Mouse (Mus musculus): ENCODE data around the gene Abcg2.
"Not testable (repeated sequence)": the region's sequence is repeated elsewhere in the genome, so short reads cannot be mapped to it uniquely, and the experiment has no call there.

The Abcg2 gene

DNA sequence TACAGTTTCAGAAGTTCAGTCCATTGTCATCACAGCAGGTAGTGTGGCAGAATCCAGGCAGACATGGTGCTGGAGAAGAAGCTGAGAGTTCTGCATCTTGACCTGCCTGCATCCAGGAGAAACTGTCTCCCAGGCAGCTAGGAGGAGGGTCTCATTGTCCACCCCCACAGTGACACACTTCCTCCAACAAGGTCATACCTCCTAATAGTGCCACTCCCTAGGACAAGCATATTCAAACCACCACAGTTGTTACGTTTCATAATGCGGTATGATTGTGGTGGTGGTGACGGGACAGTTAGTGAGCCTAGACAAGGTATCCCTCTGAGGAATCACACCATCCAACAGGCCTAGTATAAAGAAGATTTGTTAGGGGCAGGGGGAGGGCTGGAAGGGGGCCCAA lies at the start of gene Abcg2:
Abcg2 (plus strand) TSS at position 301 of the 400 bp plus-strand sequence.
- not testable (repeated sequence) for DNase-seq (ENCODE audit: low read depth, low spot score)

GRCm38 (mm10) chr6:58540263-58540662 lies 44.1 kb upstream of the Abcg2 start:
- DNase-seq (ENCODE audit: low read depth, low spot score), result not testable (repeated sequence)

GRCm38 (mm10) chr6:58542852-58543251 lies 41.5 kb upstream of the Abcg2 start:
- DNase-seq (ENCODE audit: low read depth, low spot score), result not testable (repeated sequence)

- not testable (repeated sequence) for DNase-seq (ENCODE audit: low read depth, low spot score)
Measured at GRCm38 (mm10) chr6:58544971-58545370, 39.4 kb upstream of the Abcg2 start.

DNA sequence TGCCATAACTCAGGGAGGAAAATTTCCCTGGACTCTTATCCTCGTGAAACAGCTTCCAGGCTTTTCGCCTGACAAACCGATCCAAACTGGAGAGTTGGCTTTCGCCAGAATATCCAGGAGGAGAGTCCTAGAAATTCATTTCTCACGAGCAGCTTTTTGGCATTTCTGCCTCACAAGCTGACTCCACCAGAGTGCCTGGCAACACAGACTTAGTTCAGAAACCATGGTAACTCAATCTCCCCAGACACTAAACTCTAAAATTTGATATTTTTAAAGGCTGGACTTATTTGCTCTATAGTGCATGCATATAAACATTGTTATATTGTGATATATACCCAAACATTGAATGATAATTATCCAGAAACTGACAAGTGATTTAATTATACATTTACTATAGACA lies 38.3 kb upstream of the Abcg2 start:
- DNase-seq (ENCODE audit: low read depth, low spot score), result not testable (repeated sequence)

DNA sequence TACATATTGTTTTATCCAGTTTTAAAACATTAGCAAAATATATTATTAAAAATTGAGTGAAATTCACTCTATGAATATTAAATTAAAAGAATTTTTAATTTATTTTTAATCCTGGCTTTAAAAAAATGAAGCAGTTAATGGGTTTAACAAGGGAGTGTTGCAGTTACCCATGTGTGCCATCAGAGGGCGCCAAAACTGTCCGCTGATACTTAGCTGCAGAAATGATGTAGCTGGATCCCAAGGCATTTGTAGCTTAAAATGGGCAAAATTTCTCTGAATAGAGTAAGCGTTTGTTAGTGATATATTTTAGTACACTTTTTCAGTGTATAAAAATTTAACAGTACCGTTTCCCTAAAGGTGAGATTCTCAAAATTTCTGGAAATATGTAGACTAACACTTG lies 37.5 kb upstream of the Abcg2 start:
- peak; percentile 74 for DNase-seq (ENCODE audit: low read depth, low spot score)

GRCm38 (mm10) chr6:58553812-58554211 lies 30.5 kb upstream of the Abcg2 start:
- not testable (repeated sequence) for DNase-seq (ENCODE audit: low read depth, low spot score)

GRCm38 (mm10) chr6:58593987-58594844 lies 9.9 kb downstream of the Abcg2 start:
- DNase-seq (ENCODE audit: low read depth, low spot score), result not testable (repeated sequence)

DNA sequence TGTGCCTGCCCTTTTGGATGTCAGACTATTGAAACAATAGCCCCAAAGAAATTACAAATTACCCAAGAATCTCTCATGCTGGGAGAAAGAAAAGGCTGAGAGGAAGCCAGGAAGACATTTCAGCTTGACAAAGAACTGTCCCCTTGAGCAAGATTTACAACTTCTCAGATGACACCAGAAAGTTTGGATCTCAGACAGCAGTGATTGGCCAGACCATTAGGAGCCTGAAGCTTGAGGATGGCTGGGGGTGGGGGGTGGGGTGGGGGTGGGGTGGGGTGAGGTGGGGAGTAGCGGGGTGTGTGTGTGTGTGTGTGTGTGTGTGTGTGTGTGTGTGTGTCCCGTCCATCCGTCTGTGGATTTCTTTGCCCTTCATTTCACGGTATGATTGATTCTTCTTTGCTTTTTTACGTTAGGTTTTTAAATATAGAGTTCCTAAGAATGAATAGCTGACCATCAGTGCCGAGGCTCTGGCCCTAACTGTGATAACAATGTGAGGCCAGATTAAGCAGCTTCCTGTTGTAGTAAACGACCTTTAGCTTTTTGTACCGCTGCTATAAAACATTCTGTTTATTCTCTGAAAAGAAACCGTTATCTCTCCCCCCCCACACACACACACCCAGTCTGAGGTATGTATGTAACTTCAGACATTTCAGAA lies 11.4 kb downstream of the Abcg2 start:
- not testable (repeated sequence) for DNase-seq (ENCODE audit: low read depth, low spot score)

DNA sequence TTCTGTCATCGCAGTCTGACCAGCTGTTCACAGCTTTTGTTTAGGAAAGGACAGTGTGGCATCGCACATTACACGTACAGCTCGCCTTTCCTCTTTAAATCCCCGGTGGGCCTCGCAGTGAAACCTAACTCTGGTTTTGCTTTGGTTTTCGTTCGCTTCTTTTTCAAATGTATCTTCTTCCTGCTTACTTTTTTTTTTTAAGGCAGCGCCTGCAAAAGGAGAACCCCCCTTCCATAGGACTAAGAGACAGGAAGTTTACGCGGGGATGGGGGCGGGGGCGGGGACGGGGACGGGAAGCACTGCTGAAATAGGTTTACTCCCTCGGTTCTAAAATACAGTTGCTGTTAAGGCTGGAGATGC lies 12.0 kb downstream of the Abcg2 start:
- peak; percentile 41 for DNase-seq (ENCODE audit: low read depth, low spot score)

DNA sequence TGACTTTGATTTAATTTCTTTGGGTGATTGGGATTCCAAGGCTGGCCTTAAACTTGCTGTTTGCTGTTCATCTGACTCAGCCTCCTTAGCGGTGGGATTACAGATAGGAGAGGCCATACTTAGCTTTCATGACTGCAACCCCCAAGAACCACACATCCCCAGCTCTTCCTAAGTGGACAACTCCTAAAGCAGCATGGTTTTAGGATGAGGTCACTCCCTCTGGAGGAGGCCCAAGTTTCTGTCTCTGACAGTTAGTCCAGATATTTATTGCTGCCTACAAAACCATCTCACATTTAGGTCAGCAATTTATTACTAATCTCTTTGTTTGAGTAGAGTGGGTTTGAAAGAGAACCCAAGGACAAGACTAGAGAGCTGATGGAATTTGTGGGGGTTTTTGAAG lies 17.8 kb downstream of the Abcg2 start:
- DNase-seq (ENCODE audit: low read depth, low spot score), result not testable (repeated sequence)

- not testable (repeated sequence) for DNase-seq (ENCODE audit: low read depth, low spot score)
Measured at GRCm38 (mm10) chr6:58602991-58603390, 18.7 kb downstream of the Abcg2 start.

GRCm38 (mm10) chr6:58603485-58604090 lies 19.3 kb downstream of the Abcg2 start:
- DNase-seq (ENCODE audit: low read depth, low spot score), result not testable (repeated sequence)

DNA sequence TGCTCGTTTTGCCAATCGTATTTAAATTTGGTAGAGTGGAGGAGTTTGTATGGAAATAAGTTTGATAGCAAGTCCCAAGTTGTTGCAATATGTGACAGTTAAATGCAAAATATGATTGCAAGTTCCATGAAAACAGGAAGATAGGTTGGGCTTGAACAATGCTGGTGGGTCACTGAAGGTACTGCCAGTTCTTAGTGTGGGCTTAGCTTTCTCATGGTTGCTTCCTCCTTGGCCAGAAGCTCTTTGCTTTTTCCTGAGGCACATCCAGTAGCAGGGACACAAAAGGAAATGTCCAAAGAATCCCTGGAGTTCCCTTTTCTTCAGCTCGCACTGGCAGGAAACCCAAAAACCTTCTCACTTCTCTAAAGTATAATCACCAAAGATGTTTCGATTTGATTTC lies 22.3 kb downstream of the Abcg2 start:
- no peak for DNase-seq (ENCODE audit: low read depth, low spot score)

DNA sequence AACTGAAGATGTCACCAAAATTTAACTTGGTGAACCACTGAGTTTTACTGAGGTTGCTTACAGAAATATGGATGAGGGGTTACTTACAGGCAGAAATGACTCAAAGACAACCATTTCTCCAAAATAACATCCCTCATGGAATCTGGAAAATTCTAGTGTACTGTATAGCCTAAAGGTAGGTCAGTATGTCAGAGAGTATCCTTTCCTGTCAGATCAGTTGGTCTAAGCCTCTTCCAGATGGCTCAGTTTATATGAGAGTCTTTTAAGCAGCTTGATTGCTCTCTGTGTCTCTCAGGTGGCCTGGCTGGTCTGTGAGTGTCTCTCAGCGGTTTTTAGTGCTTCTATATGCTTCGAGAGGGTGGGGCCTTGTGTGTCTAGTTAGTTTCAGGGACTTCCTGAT lies 24.1 kb downstream of the Abcg2 start:
- no peak for DNase-seq (ENCODE audit: low read depth, low spot score)

GRCm38 (mm10) chr6:58609919-58610759 lies 25.8 kb downstream of the Abcg2 start:
- no peak for DNase-seq (ENCODE audit: low read depth, low spot score)

DNA sequence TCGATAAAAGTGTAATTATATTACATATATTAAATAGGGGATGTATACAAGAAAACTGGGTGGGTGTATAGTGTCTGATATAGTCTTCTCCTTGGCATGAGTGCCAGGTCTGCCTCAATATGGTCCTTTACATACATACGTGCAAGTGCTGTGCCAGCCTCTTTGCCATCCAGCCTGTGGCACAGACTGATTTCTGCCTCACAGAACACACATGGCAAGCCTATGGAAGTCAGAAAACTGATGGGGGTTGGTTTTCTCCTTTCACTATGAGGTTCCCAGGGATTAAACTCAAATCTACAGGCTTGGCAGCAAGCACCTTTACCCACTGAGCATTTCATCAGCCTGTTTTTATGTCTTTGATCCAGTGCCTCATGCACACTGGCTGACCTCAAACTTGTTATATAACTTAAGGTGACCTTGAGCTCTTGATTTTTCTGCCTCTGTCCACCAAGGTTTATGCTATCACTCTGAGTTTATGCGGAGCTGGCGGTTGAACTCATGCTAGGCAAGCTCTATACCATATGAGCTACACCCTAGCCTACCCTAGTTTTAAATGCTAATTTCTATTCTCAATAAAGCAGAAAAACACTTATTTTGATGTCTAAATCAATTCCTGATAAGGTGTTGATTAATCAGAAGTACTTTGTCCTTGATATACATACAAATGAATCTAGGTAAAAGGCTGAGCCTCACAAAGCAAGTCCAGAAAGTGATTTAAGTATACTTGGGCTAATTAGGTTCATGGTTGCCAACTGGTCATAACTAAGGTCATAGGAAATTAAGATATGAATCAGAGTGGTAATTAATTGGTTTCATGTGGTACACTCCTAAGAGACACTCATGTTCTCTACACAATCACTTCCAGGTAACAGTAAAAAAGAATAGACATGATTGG lies 26.7 kb downstream of the Abcg2 start:
- DNase-seq (ENCODE audit: low read depth, low spot score), result no peak

- no peak for DNase-seq (ENCODE audit: low read depth, low spot score)
Measured at GRCm38 (mm10) chr6:58624126-58624525, 39.8 kb downstream of the Abcg2 start.

GRCm38 (mm10) chr6:58629238-58629637 lies 44.9 kb downstream of the Abcg2 start:
- no peak for DNase-seq (ENCODE audit: low read depth, low spot score)

DNA sequence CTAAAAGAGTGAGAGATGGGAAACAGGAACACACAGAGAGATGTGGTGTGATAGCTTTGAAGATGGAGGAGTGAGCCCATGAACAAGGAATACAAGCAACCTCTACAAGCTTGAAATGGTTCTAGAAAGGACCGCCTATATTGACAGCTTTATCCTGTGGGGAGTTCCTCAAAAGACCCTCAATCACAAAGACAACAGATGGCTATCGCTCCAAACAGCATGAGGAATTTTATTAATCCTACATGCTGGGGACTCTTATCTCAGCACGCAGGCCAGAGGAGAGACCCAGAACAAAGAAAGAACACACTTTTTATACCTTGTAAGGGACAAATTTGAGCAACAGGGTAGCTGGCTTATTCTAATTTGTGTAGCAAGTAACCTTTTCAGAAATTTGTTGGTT lies 48.1 kb downstream of the Abcg2 start:
- no peak for DNase-seq (ENCODE audit: low read depth, low spot score)

DNA sequence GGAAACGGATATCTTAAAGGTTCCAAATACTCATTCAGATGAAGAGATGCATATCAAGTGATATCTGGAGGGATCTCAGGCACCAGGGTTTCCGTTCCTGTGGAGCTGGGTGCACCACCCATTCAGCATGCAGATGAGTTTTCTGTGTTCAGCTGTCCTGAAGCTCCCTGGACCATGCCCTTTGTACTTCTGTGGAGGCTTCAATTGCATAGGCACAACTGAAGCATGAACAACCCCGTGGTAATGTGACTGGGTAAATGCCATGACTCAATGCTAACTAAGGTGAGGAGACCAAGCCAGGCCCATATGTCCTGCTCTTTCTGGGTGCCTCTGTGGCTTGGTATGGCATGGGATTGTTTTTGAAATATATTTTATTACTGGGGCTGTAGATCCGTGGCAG lies 49.4 kb downstream of the Abcg2 start:
- DNase-seq (ENCODE audit: low read depth, low spot score), result no peak
